Mouse (Mus musculus): ENCODE measurements around the gene Pbx1.

GRCm38 (mm10) chr1:168164945-168165344, 267.1 kb downstream of the Pbx1 start:
- TF ChIP-seq CTCF (IDR thresholded peaks at IDR 0.05; ENCODE audit: control insufficient read depth, insufficient read depth, insufficient replicate concordance, low read depth, low read length) (no peak), POLR2A (IDR thresholded peaks at IDR 0.05; ENCODE audit: control insufficient read depth, low read depth, low read length) (no peak)
